Mouse (Mus musculus) limb, embryonic 14.5 days (tissue): ENCODE data around the gene Zfp970. TPM values are rescaled to one million over a fixed set of nuclear protein-coding genes. Genes with fewer than 3 reads are reported as not detected.
"Not testable (repeated sequence)": the region's sequence is repeated elsewhere in the genome, so short reads cannot be mapped to it uniquely, and the experiment has no call there.

Source experiments
- ATAC-seq: fragments of 200-750 bp; cut with Nextera tagmentation; 2 replicates; pipeline ENCODE4 v1.8.0; 2017; ENCODE audit warnings: low read depth, moderate number of reproducible peaks, moderate TSS enrichment; ENCODE audit not compliant: low FRiP score
- DNase-seq: peaks from one replicate; pipeline ENCODE4 v3.0.0-alpha.2; 2015; ENCODE audit warnings: low spot score
- H3K27ac ChIP-seq: fragments of 300-500 bp; sonication (generic); replicated peaks from 2 replicates; pipeline ENCODE4 v1.5.1; 2014; ENCODE audit warnings: low read depth, mild to moderate bottlenecking, low read length, moderate library complexity, mixed read lengths
- H3K27me3 ChIP-seq: fragments of 300-500 bp; sonication (generic); 2 replicates; pipeline ENCODE4 v1.6.1; 2014; ENCODE audit warnings: low read length, mixed read lengths; ENCODE audit not compliant: control insufficient read depth, insufficient read depth
- H3K36me3 ChIP-seq: fragments of 300-500 bp; sonication (generic); 2 replicates; pipeline ENCODE4 v1.6.1; 2014; ENCODE audit warnings: mild to moderate bottlenecking, low read length, moderate library complexity, mixed read lengths; ENCODE audit not compliant: control insufficient read depth, insufficient read depth
- H3K4me1 ChIP-seq: fragments of 300-500 bp; sonication (generic); 2 replicates; pipeline ENCODE4 v1.6.1; 2014; ENCODE audit warnings: antibody characterized with exemption, low read length, mixed read lengths; ENCODE audit not compliant: control insufficient read depth, insufficient read depth
- H3K4me2 ChIP-seq: fragments of 300-500 bp; sonication (generic); replicated peaks from 2 replicates; pipeline ENCODE4 v1.6.1; 2014; ENCODE audit warnings: low read depth, mild to moderate bottlenecking, low read length, moderate library complexity; ENCODE audit not compliant: severe bottlenecking
- H3K4me3 ChIP-seq: fragments of 300-500 bp; sonication (generic); replicated peaks from 2 replicates; pipeline ENCODE4 v1.5.1; 2014; ENCODE audit warnings: low read length
- H3K9ac ChIP-seq: fragments of 300-500 bp; sonication (generic); 2 replicates; pipeline ENCODE4 v1.6.1; 2014; ENCODE audit warnings: mild to moderate bottlenecking, low read depth, low read length, moderate library complexity; ENCODE audit not compliant: severe bottlenecking
- H3K9me3 ChIP-seq: fragments of 300-500 bp; sonication (generic); 2 replicates; pipeline ENCODE4 v1.6.1; 2016; ENCODE audit warnings: low read length; ENCODE audit not compliant: control insufficient read depth
- WGBS: fragments of 180-500 bp; shearing (Covaris S2); extraction: QIAGEN DNeasy Blood & Tissue Kit; methylation state at CpG from one replicate; pipeline ENCODE4 v1.1.7; 2014; 5-methylcytosine and 5-hydroxymethylcytosine counted together
- polyA plus RNA-seq, 2 experiments: library from polyadenylated mRNA; depleted of rRNA in 1 of 2; stranded (reverse) in 1 of 2; unstranded in 1 of 2; fragments of >200 nt; fragmentation: Nextera tagmentation in 1 of 2; extraction: Ambion mirVana in 1 of 2; gene quantifications; 2 replicates each; pipeline versions ENCODE4 v1.2.1 to v1.2.3; 2012 to 2014

Zfp970 gene
- polyA plus RNA-seq (2012; rRNA removed) (13.0 and 17.6 TPM in 2 replicates), polyA plus RNA-seq (2014; fragmentation: Nextera tagmentation; extraction: Ambion mirVana) (12.8 and 14.5 TPM in 2 replicates)

GRCm38 (mm10) chr2:177464676-177465075 lies at the start of gene Zfp970:
Gene Zfp970 (plus strand): TSS chr2:177464733.
- H3K27ac ChIP-seq, DNase-seq, H3K36me3 ChIP-seq, ATAC-seq, H3K9me3 ChIP-seq, H3K4me1 ChIP-seq, H3K27me3 ChIP-seq: not testable (repeated sequence)
- peak within 1 kb of the TSS; percentile 7; the same call in 1 of the 2 replicates for H3K9ac ChIP-seq
- 3% methylated on average over 6 of the region's 9 CpGs for WGBS
- peak within 1 kb of the TSS; percentile 32 for H3K4me3 ChIP-seq
- H3K4me2 ChIP-seq: peak within 1 kb of the TSS; percentile 37; the same call in 1 of the 2 replicates

GRCm38 (mm10) chr2:177468222-177468621 lies 3.7 kb downstream of the Zfp970 start:
- ATAC-seq, H3K27me3 ChIP-seq, H3K27ac ChIP-seq, H3K9me3 ChIP-seq, H3K4me1 ChIP-seq, H3K4me2 ChIP-seq, H3K36me3 ChIP-seq, H3K9ac ChIP-seq, H3K4me3 ChIP-seq, DNase-seq: not testable (repeated sequence)

DNA sequence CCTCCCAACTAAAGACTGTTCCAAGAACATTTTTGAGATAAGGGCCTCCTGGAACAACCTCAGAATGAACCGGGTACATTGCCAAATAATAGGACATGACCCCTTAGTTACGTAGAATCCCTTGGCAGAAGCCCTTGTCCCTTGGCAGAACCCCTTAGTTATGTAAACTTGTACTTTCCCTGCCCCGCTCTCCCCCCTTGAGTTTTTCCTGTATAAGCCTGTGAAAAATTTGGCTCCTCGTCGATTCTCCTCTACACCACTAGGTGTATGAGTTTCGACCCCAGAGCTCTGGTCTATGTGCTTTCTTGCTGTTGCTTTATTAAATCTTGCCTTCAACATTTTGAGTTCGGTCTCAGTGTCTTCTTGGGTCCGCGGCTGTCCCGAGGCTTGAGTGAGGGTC lies 7.7 kb downstream of the Zfp970 start:
- H3K4me1 ChIP-seq, H3K27me3 ChIP-seq, H3K4me2 ChIP-seq, H3K9me3 ChIP-seq, ATAC-seq, H3K4me3 ChIP-seq, H3K36me3 ChIP-seq, H3K9ac ChIP-seq, H3K27ac ChIP-seq, DNase-seq: not testable (repeated sequence)
- WGBS: 88% methylated on average over 5 of the region's 10 CpGs

- WGBS: 100% methylated on average over 1 of the region's 1 CpGs
- not testable (repeated sequence) for DNase-seq, H3K36me3 ChIP-seq, ATAC-seq, H3K9me3 ChIP-seq, H3K4me1 ChIP-seq, H3K4me3 ChIP-seq, H3K27ac ChIP-seq, H3K4me2 ChIP-seq, H3K27me3 ChIP-seq, H3K9ac ChIP-seq
These were observed 17.4 kb downstream of the Zfp970 start for GRCm38 (mm10) chr2:177481971-177482370.

DNA sequence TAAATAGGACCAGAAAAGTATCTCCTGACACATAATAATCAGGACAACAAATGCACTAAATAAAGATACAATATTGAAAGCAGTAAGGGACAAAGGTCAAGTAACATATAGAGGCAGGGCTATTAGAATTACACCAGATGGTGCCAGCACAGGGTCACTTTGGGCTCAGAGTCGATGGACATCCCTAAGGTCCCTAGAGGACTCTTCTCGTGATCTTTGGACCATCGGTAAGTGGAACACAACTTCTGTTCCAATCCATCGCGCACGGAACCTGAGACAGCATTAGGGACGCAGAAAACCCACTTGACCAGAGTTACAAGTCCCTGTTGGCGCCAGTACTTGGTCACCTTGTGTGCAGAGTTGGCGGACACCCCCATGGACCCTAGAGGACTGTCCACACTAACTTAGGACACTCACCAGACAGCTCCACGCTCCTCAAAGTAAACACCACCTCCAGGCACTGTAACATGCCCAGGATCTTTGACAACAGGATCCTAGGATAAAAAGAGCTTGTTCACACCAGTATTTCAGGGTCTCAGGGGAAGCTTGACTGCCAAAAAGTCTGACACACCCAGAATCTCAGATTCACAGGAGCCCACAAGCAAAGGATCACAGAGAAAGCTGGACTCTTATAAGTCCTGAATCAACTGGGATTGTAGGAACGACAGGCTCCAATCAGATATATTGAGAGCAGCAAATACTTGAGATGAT lies 18.9 kb downstream of the Zfp970 start:
- H3K27ac ChIP-seq, H3K4me2 ChIP-seq, H3K4me3 ChIP-seq, H3K9me3 ChIP-seq, ATAC-seq, H3K4me1 ChIP-seq, H3K9ac ChIP-seq, H3K27me3 ChIP-seq, DNase-seq, H3K36me3 ChIP-seq: not testable (repeated sequence)
- 86% methylated on average over 11 of the region's 11 CpGs for WGBS

DNA sequence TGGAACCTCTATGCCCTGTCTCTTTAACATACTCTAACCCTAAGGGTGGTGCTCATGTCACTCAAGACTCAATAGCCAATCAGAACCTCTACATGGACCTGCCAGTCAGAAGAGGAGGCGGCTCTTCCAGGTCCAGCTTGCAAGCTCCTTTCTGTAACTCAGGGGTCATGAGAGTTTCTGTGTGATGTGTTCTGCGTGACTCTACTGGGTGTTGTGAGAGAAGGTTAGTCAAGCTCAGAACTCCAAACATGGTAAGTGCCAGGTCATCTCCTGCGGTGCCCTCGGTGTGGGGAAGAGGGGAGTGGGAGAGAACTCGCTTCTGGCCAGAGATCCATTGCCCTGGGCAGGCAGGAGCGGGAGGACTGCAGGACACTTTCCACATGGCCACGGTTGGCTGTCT lies 33.5 kb downstream of the Zfp970 start, which contains the start of gene Gm14403:
Gene Gm14403, plus strand, starts transcription at position 149 of the 400 bp plus-strand sequence.
- WGBS: 10% methylated on average over 7 of the region's 7 CpGs
- Histone ChIP-seq H3K4me3 (peak within 1 kb of the TSS; percentile 34), H3K4me2 (peak within 1 kb of the TSS; percentile 25; the same call in 1 of the 2 replicates)
- DNase-seq, H3K9ac ChIP-seq, H3K27me3 ChIP-seq, ATAC-seq, H3K36me3 ChIP-seq, H3K4me1 ChIP-seq, H3K9me3 ChIP-seq, H3K27ac ChIP-seq: not testable (repeated sequence)

DNA sequence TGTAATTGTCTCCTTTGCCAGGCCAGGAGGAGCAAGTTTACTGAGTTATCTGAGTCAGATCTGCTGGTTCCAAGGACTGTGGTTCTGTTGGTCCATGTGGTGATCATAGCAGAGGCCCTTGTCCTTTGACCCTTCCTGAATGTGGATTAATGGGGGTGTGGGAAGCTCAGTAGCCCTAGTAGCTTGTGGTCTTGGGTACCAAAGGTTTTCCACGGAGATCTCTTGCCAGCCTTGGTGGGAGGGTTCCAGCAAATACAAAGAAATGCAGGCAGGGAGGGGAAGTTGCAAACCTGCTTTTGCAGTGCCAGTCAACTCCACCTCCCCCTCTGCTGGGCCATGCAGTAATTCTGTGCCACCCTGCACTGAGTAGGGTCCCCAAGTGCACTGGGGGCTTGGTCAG lies 34.6 kb downstream of the Zfp970 start:
- H3K4me1 ChIP-seq, H3K27ac ChIP-seq, ATAC-seq, DNase-seq, H3K9ac ChIP-seq, H3K9me3 ChIP-seq, H3K4me3 ChIP-seq, H3K27me3 ChIP-seq, H3K36me3 ChIP-seq, H3K4me2 ChIP-seq: not testable (repeated sequence)
- WGBS: 67% methylated on average over 1 of the region's 1 CpGs

DNA sequence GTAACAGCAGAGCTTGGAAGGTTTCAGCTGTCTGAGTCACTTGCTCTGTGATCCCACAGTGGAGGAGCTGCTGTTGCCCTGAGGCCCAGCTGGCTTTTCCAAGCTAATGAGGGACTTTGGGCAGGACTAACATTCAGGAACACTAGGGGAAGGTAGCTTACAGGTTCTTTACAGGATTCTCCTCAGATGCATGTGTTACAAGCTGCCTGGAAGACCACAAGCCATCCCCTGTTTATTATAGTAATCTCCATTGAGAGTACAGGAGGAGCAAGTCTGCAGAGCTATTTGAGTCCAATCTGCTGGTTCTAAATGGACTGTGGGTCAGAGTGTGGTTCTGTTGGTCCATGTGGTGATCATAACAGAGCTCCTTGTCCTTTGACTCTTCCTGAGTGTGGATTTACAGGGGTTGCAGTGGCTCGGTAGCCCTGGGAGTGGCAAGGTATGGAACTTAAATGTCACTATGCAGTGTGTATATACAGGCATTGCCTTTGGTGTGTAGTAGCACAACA lies 40.7 kb downstream of the Zfp970 start:
- not testable (repeated sequence) for H3K9me3 ChIP-seq, H3K27me3 ChIP-seq, H3K27ac ChIP-seq, H3K36me3 ChIP-seq, H3K4me3 ChIP-seq, DNase-seq, H3K9ac ChIP-seq, H3K4me1 ChIP-seq, ATAC-seq, H3K4me2 ChIP-seq
- 85% methylated on average over 1 of the region's 1 CpGs for WGBS
